Mouse (Mus musculus): ENCODE data around the gene Gm49391. TPM values are rescaled to one million over a fixed set of nuclear protein-coding genes. Genes with fewer than 3 reads are reported as not detected.
A peak's percentile ranks its signal among the peaks of the same experiment; 100 is the strongest.
"Not testable (repeated sequence)": the region's sequence is repeated elsewhere in the genome, so short reads cannot be mapped to it uniquely, and the experiment has no call there.

Gene Gm49391
- 1 to 10 TPM; 1.8 to 3.6 TPM for total RNA-seq (2021)

- DNase-seq, result peak; percentile 56
Observed at GRCm38 (mm10) chr13:60936500-60936901, at the start of gene Gm49391, which contains the start of gene Ctla2a. Gm49391 (minus strand) TSS chr13:60936571. Ctla2a (minus strand) TSS chr13:60936625.

GRCm38 (mm10) chr13:60972319-60972718, 35.9 kb upstream of the Gm49391 start:
- not testable (repeated sequence) for DNase-seq

- not testable (repeated sequence) for DNase-seq
Observed at GRCm38 (mm10) chr13:60963985-60964384, 27.6 kb upstream of the Gm49391 start.

- no peak for DNase-seq
Observed at GRCm38 (mm10) chr13:60961706-60962105, 25.3 kb upstream of the Gm49391 start.

GRCm38 (mm10) chr13:60941884-60942283, 5.5 kb upstream of the Gm49391 start, which contains the start of gene Tpbpa:
Tpbpa (minus strand) TSS chr13:60941984.
- DNase-seq, result not testable (repeated sequence)

- DNase-seq, result not testable (repeated sequence)
Observed at GRCm38 (mm10) chr13:60935490-60935889, 881 bp downstream of the Gm49391 start, which contains the start of gene Gm49393. Gm49393 (minus strand) TSS chr13:60935590.

GRCm38 (mm10) chr13:60904780-60905179, 31.6 kb downstream of the Gm49391 start, which contains the start of gene Tpbpb:
Tpbpb (minus strand) TSS chr13:60904880.
- not testable (repeated sequence) for DNase-seq

- peak; percentile 64 for DNase-seq
Observed at GRCm38 (mm10) chr13:60897328-60897727, 39.0 kb downstream of the Gm49391 start, which contains the start of gene Ctla2b. Ctla2b (minus strand) TSS chr13:60897447.

GRCm38 (mm10) chr13:60896794-60897193, 39.6 kb downstream of the Gm49391 start, which contains the start of gene Gm49392:
Gm49392 (minus strand) TSS chr13:60896894.
- DNase-seq, result not testable (repeated sequence)

GRCm38 (mm10) chr13:60895406-60896160, 40.8 kb downstream of the Gm49391 start:
- DNase-seq, result no peak

- no peak for DNase-seq
Observed at GRCm38 (mm10) chr13:60892301-60892700, 44.1 kb downstream of the Gm49391 start.

GRCm38 (mm10) chr13:60864281-60864680, 72.1 kb downstream of the Gm49391 start, which contains the start of gene 4930486L24Rik:
4930486L24Rik (minus strand) TSS chr13:60864475.
- no peak for DNase-seq

GRCm38 (mm10) chr13:60848241-60849120, 87.9 kb downstream of the Gm49391 start:
- peak; percentile 14 for DNase-seq

Other genes starting within 250 kb of the Gm49391 start
- not detected for gene BC051665, start 150.2 kb downstream of the Gm49391 start, total RNA-seq (2021)
- gene Ctsll3, start 133.7 kb downstream of the Gm49391 start, total RNA-seq (2021), result not detected
- not detected for gene 4930486L24Rik, start 72.1 kb downstream of the Gm49391 start, total RNA-seq (2021)
- gene Gm49392, start 39.7 kb downstream of the Gm49391 start, total RNA-seq (2021), result 1 to 10 TPM in 1 of 2 experiments, under 1 TPM in 1; 0.68 to 1.2 TPM
- 1 to 10 TPM; 6.1 to 7.2 TPM for gene Ctla2b, start 39.1 kb downstream of the Gm49391 start, total RNA-seq (2021)
- gene Tpbpb, start 31.7 kb downstream of the Gm49391 start, total RNA-seq (2021), result not detected
- 1 to 10 TPM in 1 of 2 experiments, not detected in 1; 1.1 TPM for gene Gm49393, start 981 bp downstream of the Gm49391 start, total RNA-seq (2021)
- gene Ctla2a, start 54 bp upstream of the Gm49391 start, total RNA-seq (2021), result 100 to 1,000 TPM; 106 to 123 TPM
- gene Tpbpa, start 5.4 kb upstream of the Gm49391 start, total RNA-seq (2021), result not detected
- gene Ctsj, start 69.4 kb upstream of the Gm49391 start, total RNA-seq (2021), result not detected
- not detected for gene Ctsq, start 104.1 kb upstream of the Gm49391 start, total RNA-seq (2021)
- gene Ctsr, start 227.7 kb upstream of the Gm49391 start, total RNA-seq (2021), result not detected

Data from heart, postnatal 4 days (tissue).